Mouse (Mus musculus) heart, adult 2 months (tissue): ENCODE data around the gene Dnajc7. TPM values are rescaled to one million over a fixed set of nuclear protein-coding genes. Genes with fewer than 3 reads are reported as not detected.
"Not testable (repeated sequence)": the region's sequence is repeated elsewhere in the genome, so short reads cannot be mapped to it uniquely, and the experiment has no call there.

ENCODE experiments used
- DNase-seq, 2 experiments: peaks; one replicate each; pipeline ENCODE4 v3.0.0; 2021
- H3K27ac ChIP-seq: fragments of 200-600 bp; 2 replicates; pipeline ENCODE4 v1.8.1; 2022
- H3K27me3 ChIP-seq: fragments of 200-500 bp; 2 replicates; pipeline ENCODE4 v1.6.1; 2012; ENCODE audit warnings: mild to moderate bottlenecking, low read length, inconsistent platforms, mixed read lengths; ENCODE audit not compliant: control insufficient read depth, insufficient read depth
- H3K36me3 ChIP-seq: fragments of 200-500 bp; 2 replicates; pipeline ENCODE4 v1.6.1; 2012; ENCODE audit warnings: low read length, inconsistent platforms; ENCODE audit not compliant: control insufficient read depth, insufficient read depth
- H3K4me1 ChIP-seq: fragments of 200-500 bp; 2 replicates; pipeline ENCODE4 v1.6.1; 2011; ENCODE audit warnings: low read length; ENCODE audit not compliant: control insufficient read depth, insufficient read depth
- H3K4me3 ChIP-seq: fragments of 200-600 bp; 2 replicates; pipeline ENCODE4 v1.8.1; 2022
- H3K79me2 ChIP-seq: fragments of 200-500 bp; replicated peaks from 2 replicates; pipeline ENCODE4 v1.6.1; 2012; ENCODE audit warnings: mild to moderate bottlenecking, inconsistent platforms, low read length, moderate library complexity, mixed read lengths; ENCODE audit not compliant: control insufficient read depth, insufficient read depth
- H3K9ac ChIP-seq: fragments of 200-500 bp; 2 replicates; pipeline ENCODE4 v1.6.1; 2012; ENCODE audit warnings: low read depth, mild to moderate bottlenecking, control low read depth, inconsistent platforms, low read length, mixed read lengths
- CTCF ChIP-seq: fragments of 200-600 bp; IDR thresholded peaks from 2 replicates; pipeline ENCODE4 v1.8.1; 2022; ENCODE audit warnings: antibody characterized with exemption, mild to moderate bottlenecking, moderate library complexity
- EP300 ChIP-seq: fragments of 200-500 bp; IDR thresholded peaks from 2 replicates; pipeline ENCODE4 v1.6.1; 2011; ENCODE audit warnings: low read depth, low read length, control low read depth; ENCODE audit not compliant: insufficient read depth
- POLR2A ChIP-seq: fragments of 200-500 bp; IDR thresholded peaks from 2 replicates; pipeline ENCODE4 v1.6.1; 2011; ENCODE audit warnings: mild to moderate bottlenecking, low read depth, low read length, control low read depth; ENCODE audit not compliant: insufficient read depth
- WGBS: fragments of 180-500 bp; shearing (Covaris S2); methylation state at CpG from one replicate; pipeline ENCODE4 v1.1.7; 2018; 5-methylcytosine and 5-hydroxymethylcytosine counted together
- intact Hi-C: fragments of 180-260 bp; cut with DNase I; formaldehyde crosslinking; loops from one replicate; pipeline ENCODE4 v1.15.1; 2025
- polyA plus RNA-seq: library from polyadenylated mRNA; depleted of rRNA; stranded (reverse); fragments of >200 nt; gene quantifications from 2 replicates; pipeline ENCODE4 v1.2.3, GENCODE M21; 2012
- total RNA-seq, 2 experiments: library from RNA; stranded (reverse); gene quantifications; 2 replicates each; pipeline ENCODE4 v1.2.3; 2021

Gene Dnajc7
- total and polyA plus RNA-seq, 3 experiments: 46.1 to 121 (median 107) TPM

DNA sequence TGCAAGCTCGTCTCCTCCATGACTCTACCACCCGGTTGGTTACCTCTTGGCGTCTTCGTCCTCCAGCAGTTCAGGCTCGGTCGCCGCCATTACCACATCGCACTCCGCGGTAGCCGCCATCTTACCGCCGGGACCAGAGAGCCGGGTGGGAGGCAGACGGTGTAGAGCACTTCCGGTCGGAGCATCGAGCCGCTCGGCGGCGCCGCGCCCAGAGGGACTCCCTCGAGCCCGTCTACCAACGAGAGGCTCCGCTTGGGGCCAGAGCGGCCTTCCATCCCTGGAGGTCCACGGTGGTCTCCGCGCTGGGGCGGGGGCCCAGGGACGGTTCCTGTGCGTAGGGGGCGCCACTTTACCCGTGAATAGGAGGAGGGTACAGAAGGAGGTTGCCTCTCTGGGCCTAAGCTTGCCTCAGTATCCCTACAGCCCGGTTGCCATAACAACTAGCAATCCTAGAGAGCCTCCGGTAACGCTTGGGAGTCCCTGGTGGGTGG is 438 bp downstream of the Dnajc7 start:
- Histone ChIP-seq H3K4me1 (peaks cover 7% of the 10 kb centered on the region), H3K36me3 (peaks cover 2% of the 10 kb centered on the region; the same call in 1 of the 2 replicates), H3K79me2 (peaks cover 6% of the 10 kb centered on the region), H3K4me3 (peak overlapping the region; percentile 84), H3K27ac (peak overlapping the region; percentile 92), H3K27me3 (no peaks in the 10 kb centered on the region), H3K9ac (peak overlapping the region; percentile 69)
- TF ChIP-seq POLR2A: peak; percentile 72
- peak; percentile 51 for TF ChIP-seq CTCF
- TF ChIP-seq EP300: peak; percentile 49; the same call in 1 of the 2 replicates
- WGBS: under 1% methylated on average over 40 of the region's 40 CpGs
- DNase-seq: peak; percentile 95 to 96
- intact Hi-C loops: loop anchor here (2.0 kb wide), 1 partner anchor 49 kb away; no protein-coding TSS in a partner anchor

GRCm38 (mm10) chr11:100618761-100619484 is 1.0 kb downstream of the Dnajc7 start, which contains the start of gene Nkiras2:
Gene Nkiras2 (plus strand): TSS chr11:100619244.
- intact Hi-C loops: loop anchor here (2.0 kb wide), 1 partner anchor 48 kb away; no protein-coding TSS in a partner anchor
- peaks cover 2% of the 10 kb centered on the region; the same call in 1 of the 2 replicates for H3K36me3 ChIP-seq
- peak in 1 of 2 experiments; percentile 74 for DNase-seq
- H3K4me3 ChIP-seq: peak within 1 kb of the TSS; percentile 84
- peak within 1 kb of the TSS; percentile 92 for H3K27ac ChIP-seq
- TF ChIP-seq CTCF (no peak), EP300 (no peak), POLR2A (0 out of 2 replicates have a peak, but pooled peaks have one; percentile 33)
- H3K4me1 ChIP-seq: peaks cover 5% of the 10 kb centered on the region
- H3K27me3 ChIP-seq: no peaks in the 10 kb centered on the region
- peaks cover 6% of the 10 kb centered on the region for H3K79me2 ChIP-seq
- peak within 1 kb of the TSS; percentile 69 for H3K9ac ChIP-seq
- WGBS: under 1% methylated on average over 36 of the region's 36 CpGs

GRCm38 (mm10) chr11:100617480-100617879 is 2.5 kb downstream of the Dnajc7 start:
- H3K9ac ChIP-seq: no peak overlapping the region
- H3K27ac ChIP-seq: no peak overlapping the region
- peaks cover 7% of the 10 kb centered on the region for H3K79me2 ChIP-seq
- intact Hi-C loops: no loop called here
- H3K4me1 ChIP-seq: peaks cover 4% of the 10 kb centered on the region
- 66% methylated on average over 4 of the region's 4 CpGs for WGBS
- TF ChIP-seq CTCF (no peak), EP300 (no peak), POLR2A (no peak)
- no peaks in the 10 kb centered on the region for H3K27me3 ChIP-seq
- DNase-seq: no peak
- peaks cover 2% of the 10 kb centered on the region; the same call in 1 of the 2 replicates for H3K36me3 ChIP-seq
- H3K4me3 ChIP-seq: no peak overlapping the region; the same call in 1 of the 2 replicates

- H3K4me3 ChIP-seq, H3K79me2 ChIP-seq, H3K36me3 ChIP-seq, H3K27me3 ChIP-seq, H3K4me1 ChIP-seq, H3K9ac ChIP-seq, H3K27ac ChIP-seq, intact Hi-C loops, DNase-seq: not testable (repeated sequence)
- WGBS: 90% methylated on average over 7 of the region's 7 CpGs
These were observed 3.1 kb downstream of the Dnajc7 start for GRCm38 (mm10) chr11:100616836-100617235.

GRCm38 (mm10) chr11:100616332-100616731 is 3.6 kb downstream of the Dnajc7 start:
- H3K4me1 ChIP-seq: peaks cover 9% of the 10 kb centered on the region
- peaks cover 2% of the 10 kb centered on the region; the same call in 1 of the 2 replicates for H3K36me3 ChIP-seq
- H3K79me2 ChIP-seq: peaks cover 8% of the 10 kb centered on the region
- no peak overlapping the region for H3K9ac ChIP-seq
- intact Hi-C loops: no loop called here
- 81% methylated on average over 5 of the region's 5 CpGs for WGBS
- no peak for TF ChIP-seq EP300
- no peak for DNase-seq
- H3K4me3 ChIP-seq: no peak overlapping the region
- H3K27ac ChIP-seq: no peak overlapping the region
- H3K27me3 ChIP-seq: no peaks in the 10 kb centered on the region

- Histone ChIP-seq H3K4me3 (no peak overlapping the region), H3K27ac (no peak overlapping the region), H3K27me3 (no peaks in the 10 kb centered on the region), H3K79me2 (peaks cover 8% of the 10 kb centered on the region), H3K4me1 (peaks cover 27% of the 10 kb centered on the region), H3K36me3 (peaks cover 24% of the 10 kb centered on the region), H3K9ac (no peak overlapping the region)
- no peak for DNase-seq
- 63% methylated on average over 3 of the region's 3 CpGs for WGBS
- intact Hi-C loops: no loop called here
- TF ChIP-seq POLR2A (no peak), CTCF (no peak), EP300 (no peak)
These were observed 6.7 kb downstream of the Dnajc7 start for GRCm38 (mm10) chr11:100613241-100613640.
